Mouse (Mus musculus) left cerebral cortex, adult 9 months (tissue): ENCODE data around the gene Nfatc4.

Experiments used
- DNase-seq, 2 experiments: peaks; one replicate each; pipeline ENCODE4 v3.0.0; 2022; ENCODE audit warnings: low spot score in 2 of 2

Gene Nfatc4

DNA sequence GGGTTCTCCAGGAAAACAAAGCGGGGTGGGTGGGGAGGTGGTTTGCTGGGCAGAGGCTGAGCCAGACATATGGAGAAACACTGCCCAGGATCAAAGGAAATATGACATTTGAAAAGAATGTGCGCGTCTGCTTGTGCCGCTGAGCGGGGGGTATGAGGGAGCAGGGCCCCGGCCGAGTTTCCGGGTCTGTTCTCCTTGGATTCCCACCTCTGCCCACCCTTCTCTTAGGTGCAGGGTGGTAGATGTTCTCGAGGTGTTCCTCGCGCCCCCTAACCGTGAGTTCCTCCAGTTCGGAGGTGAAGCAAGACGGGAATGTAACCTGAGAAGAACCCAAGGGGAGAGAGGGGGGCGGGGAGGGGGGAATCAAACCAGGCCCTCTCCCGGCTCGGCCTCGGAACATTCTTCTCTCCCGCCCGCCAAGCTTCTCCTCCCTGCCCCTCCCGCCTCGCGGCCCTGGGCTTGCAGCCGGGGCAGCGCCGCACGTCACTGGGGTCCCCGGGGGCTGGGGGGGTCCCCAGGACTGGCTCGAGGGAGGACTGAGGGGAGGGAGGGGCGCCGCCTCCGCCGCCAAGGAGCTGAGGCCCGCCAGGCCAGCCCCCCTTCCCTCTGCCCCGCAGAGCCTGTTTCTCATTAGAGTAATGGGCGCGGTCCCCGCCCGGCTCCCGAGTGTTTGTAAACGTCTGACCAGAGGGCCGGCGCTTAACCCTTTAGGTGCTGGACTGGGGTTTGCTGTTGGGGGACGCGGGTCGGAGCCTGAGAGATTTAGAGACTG lies at the start of gene Nfatc4:
Gene Nfatc4 (plus strand): TSS at position 154 of the 772 bp plus-strand sequence.
- DNase-seq: no peak

GRCm38 (mm10) chr14:55776711-55777110 lies 46.2 kb upstream of the Nfatc4 start:
- no peak for DNase-seq

DNA sequence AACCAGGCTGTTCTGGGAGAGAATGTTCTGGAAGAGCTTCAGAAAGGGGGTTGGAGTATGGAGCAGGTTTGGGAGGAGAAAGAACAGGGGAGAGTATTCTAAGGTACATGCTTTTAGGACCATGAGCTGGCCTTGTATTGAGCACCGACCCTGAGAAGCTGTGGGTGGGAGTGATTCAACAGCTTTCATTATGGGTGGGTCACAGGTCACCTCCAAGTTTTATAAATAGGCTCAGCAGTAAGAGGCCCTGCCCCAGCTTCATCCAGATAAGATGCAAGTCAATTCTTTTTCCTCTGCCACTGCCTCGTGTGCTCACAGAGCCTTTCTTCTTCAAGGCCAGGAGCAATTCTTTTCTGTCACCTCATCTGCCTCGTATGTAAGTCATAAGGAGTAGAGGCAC lies 45.8 kb upstream of the Nfatc4 start:
- DNase-seq: no peak

DNA sequence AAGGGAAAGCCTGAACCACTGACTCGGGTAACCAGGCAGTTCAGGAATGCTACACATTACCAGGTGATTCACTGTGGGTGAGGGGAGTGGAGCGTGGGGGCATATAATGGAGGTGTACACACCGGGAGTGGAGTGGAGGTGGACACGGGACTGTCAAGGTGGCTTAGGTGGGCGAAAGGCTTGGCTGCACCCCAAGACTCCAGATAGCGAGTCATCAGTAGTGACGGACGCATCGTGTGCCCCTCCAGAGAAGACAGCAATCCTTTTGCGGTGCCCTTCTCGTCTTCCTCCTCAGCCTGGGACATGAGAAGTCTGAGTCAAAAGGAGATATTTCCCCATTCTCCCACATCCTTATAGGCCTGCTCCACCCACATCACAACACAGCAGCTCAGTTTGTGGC lies 45.1 kb upstream of the Nfatc4 start:
- DNase-seq: peak in 1 of 2 experiments; percentile 1

DNA sequence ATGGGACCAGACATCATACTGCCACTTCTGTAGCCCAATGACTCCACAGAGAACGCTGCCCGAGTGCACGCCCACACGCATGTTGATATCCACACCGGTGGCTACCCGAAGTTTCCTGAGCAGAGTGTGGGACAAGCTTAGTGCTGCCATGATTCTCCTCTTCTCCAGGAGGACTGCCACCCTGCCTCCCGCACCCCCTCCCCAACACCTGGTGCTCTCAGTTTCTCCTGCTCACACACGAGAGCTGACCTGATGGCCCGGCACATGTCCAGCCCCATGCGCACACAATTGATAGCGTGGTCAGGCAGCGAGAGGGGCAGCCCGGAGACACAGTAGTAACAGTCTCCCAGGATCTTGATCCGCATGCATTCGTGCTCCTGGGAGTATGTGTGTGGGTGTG lies 44.3 kb upstream of the Nfatc4 start:
- DNase-seq: peak in 1 of 2 experiments; percentile 1

GRCm38 (mm10) chr14:55779656-55780055 lies 43.3 kb upstream of the Nfatc4 start:
- DNase-seq: no peak

GRCm38 (mm10) chr14:55780736-55781135 lies 42.2 kb upstream of the Nfatc4 start:
- DNase-seq: no peak

GRCm38 (mm10) chr14:55781310-55781709 lies 41.6 kb upstream of the Nfatc4 start:
- peak in 1 of 2 experiments; percentile 65 for DNase-seq

DNA sequence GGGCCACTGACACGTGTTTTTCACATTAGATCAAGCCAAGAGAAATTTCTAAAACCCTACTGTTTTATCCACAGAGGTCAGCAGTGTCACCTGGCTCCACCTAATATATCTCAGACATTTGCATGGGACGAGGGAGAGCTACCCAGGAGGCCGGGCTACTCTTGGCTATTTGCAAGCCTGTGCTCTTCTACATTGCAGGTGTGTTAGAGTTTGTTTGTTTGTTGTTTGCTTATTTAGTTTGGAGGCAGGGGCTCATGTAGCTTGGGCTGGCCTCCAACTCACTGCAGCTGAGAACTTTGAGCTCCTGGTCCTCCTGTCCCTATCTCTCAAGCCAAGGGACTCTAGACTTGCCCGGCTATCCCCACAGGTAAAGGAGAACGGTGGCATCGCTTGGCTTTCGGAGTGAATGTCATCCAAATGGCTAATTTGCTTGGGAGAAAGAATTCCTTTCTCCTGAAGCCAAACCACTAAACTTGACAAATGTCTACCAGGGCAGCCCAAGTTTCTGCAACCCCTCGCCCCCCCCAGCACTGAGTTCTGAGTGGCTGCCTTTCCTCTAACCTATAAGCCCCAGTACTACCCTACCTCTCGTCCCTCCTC lies 40.5 kb upstream of the Nfatc4 start:
- DNase-seq: no peak

DNA sequence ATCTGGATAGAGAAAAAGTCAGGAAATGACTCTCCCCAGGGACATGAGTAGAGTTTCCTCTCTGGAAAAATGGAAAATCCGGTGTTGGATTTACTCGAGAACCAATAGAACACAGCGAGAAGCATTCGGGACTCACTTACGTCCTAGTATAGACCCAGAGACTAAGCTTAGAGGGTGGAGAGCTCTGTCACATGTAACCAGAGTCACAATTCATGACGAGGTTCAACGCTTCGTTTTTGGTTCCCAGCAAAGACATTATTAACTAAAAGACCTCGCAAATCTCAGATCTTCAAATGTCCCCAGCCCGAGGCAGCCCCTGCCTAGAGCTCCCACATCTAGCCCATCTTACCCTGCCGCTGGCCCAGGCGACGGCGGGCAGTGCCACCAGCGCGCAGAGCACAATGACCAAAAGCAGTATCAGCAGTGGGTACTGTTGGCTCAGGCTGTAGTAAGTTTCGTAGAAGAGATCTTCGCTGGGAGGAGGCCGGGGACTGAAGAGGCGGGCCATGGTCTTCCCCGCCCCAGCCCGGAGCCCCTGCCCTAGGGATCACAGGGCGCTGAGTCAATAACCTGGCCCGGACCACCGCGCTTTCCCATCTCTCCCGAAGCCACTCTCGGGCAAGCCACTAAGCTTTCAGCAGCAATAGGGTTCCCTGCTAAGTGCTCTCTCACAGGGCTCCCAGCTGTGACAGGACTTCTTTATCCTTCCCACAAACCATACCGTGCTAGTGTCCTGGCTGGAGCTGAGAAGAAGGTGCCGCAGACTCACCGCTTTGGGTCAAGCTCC lies 39.6 kb upstream of the Nfatc4 start:
- no peak for DNase-seq

DNA sequence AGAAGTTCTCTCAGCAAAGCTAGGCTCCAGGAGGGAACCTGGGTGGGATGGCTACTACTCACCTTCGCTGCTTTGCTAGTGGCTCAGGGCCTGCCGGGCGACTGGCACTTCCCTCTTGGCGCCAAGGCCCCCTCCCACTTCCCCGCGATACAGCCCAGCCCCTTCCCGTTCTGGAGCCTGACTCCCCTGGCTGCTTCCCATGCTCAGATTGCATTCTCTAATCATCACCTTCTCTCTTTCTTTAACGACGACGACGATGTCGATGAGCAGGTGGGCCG lies 39.0 kb upstream of the Nfatc4 start, which contains the start of gene Adcy4:
Gene Adcy4 (minus strand): TSS at position 138 of the 278 bp plus-strand sequence.
- no peak for DNase-seq

- DNase-seq: no peak
Measured at GRCm38 (mm10) chr14:55785195-55785594, 37.7 kb upstream of the Nfatc4 start.

DNA sequence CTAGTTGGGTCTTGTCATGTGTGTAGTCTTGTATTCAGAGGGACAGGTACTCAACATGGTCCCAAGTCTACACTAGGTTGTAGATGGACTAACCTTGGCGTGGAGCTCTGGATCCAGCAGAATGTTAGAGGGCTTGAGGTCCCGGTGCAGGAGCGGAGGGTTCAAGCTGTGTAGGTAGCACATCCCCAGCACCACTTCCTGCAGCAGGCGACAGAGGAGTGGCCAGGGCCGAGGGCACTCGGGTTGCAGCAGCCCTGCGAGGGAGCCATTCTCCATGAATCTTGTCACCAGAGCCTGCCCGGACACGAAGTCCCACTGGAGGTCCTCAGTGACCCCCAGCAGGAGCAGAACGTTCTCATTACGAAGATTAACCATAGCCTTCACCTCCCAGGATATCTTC lies 35.2 kb upstream of the Nfatc4 start:
- DNase-seq: no peak

GRCm38 (mm10) chr14:55788256-55789050 lies 34.5 kb upstream of the Nfatc4 start, which contains the start of gene Ripk3:
Gene Ripk3 (minus strand): TSS chr14:55788865.
- DNase-seq: no peak

DNA sequence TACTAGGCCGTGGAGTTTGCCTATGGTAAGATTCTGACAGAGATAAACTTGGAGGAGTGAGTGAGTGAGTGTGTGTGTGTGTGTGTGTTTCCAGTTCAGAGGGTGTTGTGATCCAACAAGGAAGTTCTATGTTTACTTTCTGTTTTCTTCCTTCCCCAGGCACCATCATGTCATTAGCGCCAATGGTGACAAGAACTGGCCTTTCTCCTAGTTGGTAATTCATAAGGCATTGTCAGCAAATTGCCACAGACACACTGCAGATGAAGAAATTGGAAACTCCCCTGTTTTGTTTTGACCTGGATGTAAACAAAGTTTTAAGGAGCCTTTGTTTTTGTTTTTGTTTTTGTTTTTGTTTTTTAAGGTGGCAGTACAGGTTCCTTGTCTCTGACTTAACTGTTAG lies 29.5 kb upstream of the Nfatc4 start:
- DNase-seq: no peak

DNA sequence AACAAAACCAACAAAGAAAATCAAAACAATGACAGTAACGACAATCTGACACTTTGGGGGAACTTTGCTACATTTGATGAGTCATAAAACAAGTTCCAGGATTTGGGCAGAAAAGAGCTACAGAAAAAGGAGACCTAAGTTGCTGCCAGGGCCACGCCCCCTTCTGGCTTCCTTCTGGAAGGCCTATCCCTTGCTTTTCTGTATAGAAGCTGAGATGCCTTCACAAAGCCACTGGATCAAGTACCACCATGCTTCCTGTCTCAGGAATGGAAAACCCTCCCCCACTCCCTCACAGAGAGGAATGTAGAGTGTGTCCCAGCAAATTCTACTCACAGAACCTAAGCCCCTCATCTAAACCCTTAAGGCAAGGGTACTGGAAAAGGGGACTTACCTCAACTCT lies 29.0 kb upstream of the Nfatc4 start:
- no peak for DNase-seq

GRCm38 (mm10) chr14:55795380-55796163 lies 27.4 kb upstream of the Nfatc4 start:
- DNase-seq: no peak

DNA sequence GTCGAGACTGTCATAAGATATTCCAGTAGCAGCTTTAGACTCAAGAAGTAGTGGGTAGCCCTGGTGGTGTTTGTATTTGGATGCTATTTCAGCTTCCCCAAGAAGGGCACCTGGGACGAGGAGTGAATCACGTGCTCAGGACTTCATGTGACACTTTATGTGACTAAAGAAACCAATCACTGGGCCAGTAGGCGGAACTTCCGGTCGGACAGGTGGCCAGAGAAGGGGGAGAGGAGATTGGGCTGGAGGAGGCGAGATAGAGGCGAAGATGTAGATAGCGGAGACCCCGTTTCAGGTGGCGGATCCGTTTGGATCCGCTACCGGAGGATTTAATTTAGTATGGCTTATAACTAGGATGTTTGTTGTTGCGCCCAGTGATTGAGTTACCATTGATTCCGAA lies 8.1 kb upstream of the Nfatc4 start:
- DNase-seq: peak in 1 of 2 experiments; percentile 62

- no peak for DNase-seq
Measured at GRCm38 (mm10) chr14:55815310-55815751, 7.6 kb upstream of the Nfatc4 start.

DNA sequence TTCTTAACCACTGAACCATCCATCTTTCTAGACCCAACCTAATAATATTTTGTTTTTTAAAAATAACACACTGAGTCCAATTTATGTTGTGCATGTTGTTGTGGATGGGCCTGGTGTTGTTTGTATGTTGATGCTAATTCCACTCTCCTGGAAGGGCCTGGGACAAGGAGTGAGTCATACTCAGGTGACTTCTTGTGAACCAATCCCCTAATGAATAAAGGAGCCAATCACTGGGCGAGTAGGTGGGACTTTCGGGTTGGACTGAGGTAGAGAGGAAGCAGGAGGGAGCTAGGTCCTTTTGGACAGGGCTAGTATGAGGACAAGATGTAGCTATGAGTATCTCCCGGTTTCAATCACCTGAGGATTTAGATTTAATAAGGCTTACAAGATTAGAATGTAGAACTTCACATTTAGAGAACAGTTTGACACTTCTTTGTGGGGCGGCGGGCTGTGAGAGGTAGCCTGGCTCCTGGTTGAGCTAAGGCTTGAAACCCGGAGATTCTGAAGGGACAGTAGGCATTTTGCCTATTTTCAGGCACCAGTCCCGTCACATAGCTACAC lies 3.0 kb upstream of the Nfatc4 start:
- no peak for DNase-seq

DNA sequence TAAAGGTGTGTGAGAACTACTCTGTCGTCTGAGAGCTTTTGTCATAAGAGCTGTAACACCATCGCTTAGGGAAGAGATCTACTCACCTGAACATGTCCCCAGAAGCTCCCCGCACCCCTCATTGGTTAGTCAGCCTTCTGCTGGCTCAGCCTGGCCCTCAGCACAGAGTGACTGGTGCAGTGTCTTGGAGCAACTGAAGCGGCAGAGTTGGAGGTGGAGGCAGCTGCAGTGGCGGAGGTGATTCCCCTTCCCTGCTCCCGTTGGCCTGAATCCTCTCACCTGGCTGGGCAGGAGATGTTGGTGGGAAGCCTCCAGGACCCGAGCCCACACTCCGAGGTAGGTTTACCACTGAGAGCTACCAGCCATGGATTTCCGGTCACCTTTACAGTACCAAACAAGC lies 2.4 kb upstream of the Nfatc4 start:
- no peak for DNase-seq
